Mouse (Mus musculus) hindbrain, embryonic 11.5 days (tissue): ENCODE results near the gene Lmtk3. TPM values are rescaled to one million over a fixed set of nuclear protein-coding genes. Genes with fewer than 3 reads are reported as not detected.

Source experiments
- ATAC-seq: fragments of 200-750 bp; cut with Nextera tagmentation; 2 replicates; pipeline ENCODE4 v1.8.0; 2017; ENCODE audit warnings: mild to moderate bottlenecking, moderate TSS enrichment, moderate library complexity; ENCODE audit not compliant: low FRiP score
- DNase-seq: peaks from one replicate; pipeline ENCODE4 v3.0.0-alpha.2; 2015; ENCODE audit warnings: low spot score
- H3K27ac ChIP-seq: fragments of 300-500 bp; sonication (generic); 2 replicates; pipeline ENCODE4 v1.5.1; 2014; ENCODE audit warnings: mild to moderate bottlenecking, low read depth, low read length
- H3K27me3 ChIP-seq: fragments of 300-500 bp; sonication (generic); 2 replicates; pipeline ENCODE4 v1.6.1; 2014; ENCODE audit warnings: mild to moderate bottlenecking, low read length, moderate library complexity, mixed read lengths; ENCODE audit not compliant: control insufficient read depth, insufficient read depth
- H3K36me3 ChIP-seq: fragments of 300-500 bp; sonication (generic); 2 replicates; pipeline ENCODE4 v1.6.1; 2014; ENCODE audit warnings: mild to moderate bottlenecking, low read length, moderate library complexity, mixed read lengths; ENCODE audit not compliant: control insufficient read depth, insufficient read depth
- H3K4me1 ChIP-seq: fragments of 300-500 bp; sonication (generic); replicated peaks from 2 replicates; pipeline ENCODE4 v1.6.1; 2014; ENCODE audit warnings: low read length, mixed read lengths; ENCODE audit not compliant: control insufficient read depth, insufficient read depth
- H3K4me2 ChIP-seq: fragments of 300-500 bp; sonication (generic); replicated peaks from 2 replicates; pipeline ENCODE4 v1.6.1; 2014; ENCODE audit warnings: mild to moderate bottlenecking, low read depth, low read length
- H3K4me3 ChIP-seq: fragments of 300-500 bp; sonication (generic); 2 replicates; pipeline ENCODE4 v1.5.1; 2014; ENCODE audit warnings: low read depth, low read length
- H3K9ac ChIP-seq: fragments of 300-500 bp; sonication (generic); 2 replicates; pipeline ENCODE4 v1.6.1; 2014; ENCODE audit warnings: low read depth, low read length
- H3K9me3 ChIP-seq: fragments of 300-500 bp; sonication (generic); 2 replicates; pipeline ENCODE4 v1.6.1; 2016; ENCODE audit warnings: low read length; ENCODE audit not compliant: control insufficient read depth
- WGBS: fragments of 180-500 bp; shearing (Covaris S2); extraction: QIAGEN DNeasy Blood & Tissue Kit; methylation state at CpG from one replicate; pipeline ENCODE4 v1.1.7; 2014; 5-methylcytosine and 5-hydroxymethylcytosine counted together
- polyA plus RNA-seq: library from polyadenylated mRNA; unstranded; fragments of >200 nt; fragmentation: Nextera tagmentation; extraction: Ambion mirVana; gene quantifications from 2 replicates; pipeline ENCODE4 v1.2.1, GENCODE M21; 2014

Lmtk3 gene
- polyA plus RNA-seq, 1 experiment from 2014 or later = 9.1 TPM

- no peak overlapping the region for H3K4me3 ChIP-seq
- H3K36me3 ChIP-seq = no peaks in the 10 kb centered on the region
- H3K27ac ChIP-seq = no peak overlapping the region
- no peak overlapping the region for H3K9ac ChIP-seq
- H3K27me3 ChIP-seq = no peaks in the 10 kb centered on the region
- 88% methylated on average over 10 of the region's 10 CpGs for WGBS
- H3K4me1 ChIP-seq = no peaks in the 10 kb centered on the region
- H3K4me2 ChIP-seq = no peak overlapping the region
- DNase-seq (no peak), ATAC-seq (no peak)
- no peaks in the 10 kb centered on the region for H3K9me3 ChIP-seq
Measured at GRCm38 (mm10) chr7:45842950-45843744, 59.6 kb downstream of the Lmtk3 start.

GRCm38 (mm10) chr7:45848447-45849027 is 65.0 kb downstream of the Lmtk3 start:
- H3K4me2 ChIP-seq = no peak overlapping the region
- H3K36me3 ChIP-seq = no peaks in the 10 kb centered on the region
- H3K9me3 ChIP-seq = no peaks in the 10 kb centered on the region
- WGBS = 9% methylated on average over 6 of the region's 6 CpGs
- H3K4me1 ChIP-seq = no peaks in the 10 kb centered on the region
- no peak for ATAC-seq
- H3K9ac ChIP-seq = no peak overlapping the region
- H3K4me3 ChIP-seq = no peak overlapping the region
- no peak overlapping the region; the same call in 1 of the 2 replicates for H3K27ac ChIP-seq
- no peaks in the 10 kb centered on the region for H3K27me3 ChIP-seq
- DNase-seq = no peak

GRCm38 (mm10) chr7:45850661-45851060 is 67.1 kb downstream of the Lmtk3 start:
- 69% methylated on average over 3 of the region's 3 CpGs for WGBS

GRCm38 (mm10) chr7:45853089-45853488 is 69.6 kb downstream of the Lmtk3 start:
- Histone ChIP-seq H3K27me3 (peaks cover 10% of the 10 kb centered on the region), H3K27ac (no peak overlapping the region), H3K4me3 (no peak overlapping the region), H3K4me2 (no peak overlapping the region), H3K4me1 (no peaks in the 10 kb centered on the region), H3K36me3 (no peaks in the 10 kb centered on the region), H3K9ac (no peak overlapping the region), H3K9me3 (no peaks in the 10 kb centered on the region)
- ATAC-seq (no peak), DNase-seq (no peak)
- 90% methylated on average over 12 of the region's 12 CpGs for WGBS

More at GRCm38 (mm10) chr7:45850661-45851060, 67.1 kb downstream of the Lmtk3 start:
- H3K9ac ChIP-seq = no peak overlapping the region
- no peaks in the 10 kb centered on the region for H3K4me1 ChIP-seq
- H3K36me3 ChIP-seq = no peaks in the 10 kb centered on the region
- DNase-seq (no peak), ATAC-seq (no peak)
- H3K27ac ChIP-seq = no peak overlapping the region
- H3K27me3 ChIP-seq = 0 out of 2 replicates have a peak, but pooled peaks cover 2% of the 10 kb centered on the region
- H3K4me3 ChIP-seq = no peak overlapping the region
- H3K9me3 ChIP-seq = no peaks in the 10 kb centered on the region
- no peak overlapping the region for H3K4me2 ChIP-seq

Other genes with a start within 250 kb of the Lmtk3 start
- gene Hsd17b14, start 228.8 kb upstream of the Lmtk3 start, polyA plus RNA-seq = 0.45 and 0.46 TPM in 2 replicates
- 26.6 and 31.4 TPM in 2 replicates for gene Bcat2, start 213.6 kb upstream of the Lmtk3 start, polyA plus RNA-seq
- gene Fgf21, start 168.2 kb upstream of the Lmtk3 start, polyA plus RNA-seq = not detected in 2 replicates
- not detected in 2 replicates for gene Fut1, start 166.4 kb upstream of the Lmtk3 start, polyA plus RNA-seq
- 0.12 and 0.18 TPM in 2 replicates for gene Izumo1, start 161.9 kb upstream of the Lmtk3 start, polyA plus RNA-seq
- gene Rasip1, start 156.2 kb upstream of the Lmtk3 start, polyA plus RNA-seq = 4.9 and 5.1 TPM in 2 replicates
- 1.7 and 2.1 TPM in 2 replicates for gene Mamstr, start 143.8 kb upstream of the Lmtk3 start, polyA plus RNA-seq
- 0.06 and 0.27 TPM in 2 replicates for gene Fut2, start 117.3 kb upstream of the Lmtk3 start, polyA plus RNA-seq
- 0.21 and 0.22 TPM in 2 replicates for gene Ntn5, start 99.7 kb upstream of the Lmtk3 start, polyA plus RNA-seq
- gene Sec1, start 89.3 kb upstream of the Lmtk3 start, polyA plus RNA-seq = 0.29 and 0.75 TPM in 2 replicates
- gene Car11, start 83.9 kb upstream of the Lmtk3 start, polyA plus RNA-seq = 8.8 and 9.9 TPM in 2 replicates
- gene Dbp, start 78.7 kb upstream of the Lmtk3 start, polyA plus RNA-seq = 2.2 and 2.8 TPM in 2 replicates
- 904 and 927 TPM in 2 replicates for gene Rpl18, start 68.3 kb upstream of the Lmtk3 start, polyA plus RNA-seq
- gene Sphk2, start 65.7 kb upstream of the Lmtk3 start, polyA plus RNA-seq = 13.6 and 17.6 TPM in 2 replicates
- 0.80 TPM in 2 replicates for gene Fam83e, start 62.5 kb upstream of the Lmtk3 start, polyA plus RNA-seq
- not detected in 2 replicates for gene Spaca4, start 57.9 kb upstream of the Lmtk3 start, polyA plus RNA-seq
- 1.4 and 1.9 TPM in 2 replicates for gene Sult2b1, start 931 bp downstream of the Lmtk3 start, polyA plus RNA-seq
- gene Cyth2, start 30.8 kb downstream of the Lmtk3 start, polyA plus RNA-seq = 211 and 248 TPM in 2 replicates
- 0.48 and 0.57 TPM in 2 replicates for gene Kcnj14, start 41.0 kb downstream of the Lmtk3 start, polyA plus RNA-seq
- 56.7 and 66.0 TPM in 2 replicates for gene Grwd1, start 47.2 kb downstream of the Lmtk3 start, polyA plus RNA-seq
- 75.9 and 99.4 TPM in 2 replicates for gene Kdelr1, start 89.0 kb downstream of the Lmtk3 start, polyA plus RNA-seq
- gene Grin2d, start 94.6 kb downstream of the Lmtk3 start, polyA plus RNA-seq = 0.39 and 0.42 TPM in 2 replicates
- gene Syngr4, start 113.0 kb downstream of the Lmtk3 start, polyA plus RNA-seq = 0.63 and 0.99 TPM in 2 replicates
- gene Tmem143, start 113.2 kb downstream of the Lmtk3 start, polyA plus RNA-seq = 3.1 and 4.6 TPM in 2 replicates
- 28.3 and 40.5 TPM in 2 replicates for gene Emp3, start 137.7 kb downstream of the Lmtk3 start, polyA plus RNA-seq
- 3.3 and 5.3 TPM in 2 replicates for gene Ccdc114, start 140.3 kb downstream of the Lmtk3 start, polyA plus RNA-seq
- 0.11 and 0.38 TPM in 2 replicates for gene Abcc6, start 246.6 kb downstream of the Lmtk3 start, polyA plus RNA-seq
- gene Nomo1, start 250.0 kb downstream of the Lmtk3 start, polyA plus RNA-seq = 13.8 and 14.9 TPM in 2 replicates